Mouse (Mus musculus) cerebellum, adult 9-10 months (tissue): Measurements from ENCODE around the gene St8sia6.

ENCODE experiments used
- DNase-seq: peaks from one replicate; pipeline ENCODE4 v3.0.0; 2022

The St8sia6 gene

DNA sequence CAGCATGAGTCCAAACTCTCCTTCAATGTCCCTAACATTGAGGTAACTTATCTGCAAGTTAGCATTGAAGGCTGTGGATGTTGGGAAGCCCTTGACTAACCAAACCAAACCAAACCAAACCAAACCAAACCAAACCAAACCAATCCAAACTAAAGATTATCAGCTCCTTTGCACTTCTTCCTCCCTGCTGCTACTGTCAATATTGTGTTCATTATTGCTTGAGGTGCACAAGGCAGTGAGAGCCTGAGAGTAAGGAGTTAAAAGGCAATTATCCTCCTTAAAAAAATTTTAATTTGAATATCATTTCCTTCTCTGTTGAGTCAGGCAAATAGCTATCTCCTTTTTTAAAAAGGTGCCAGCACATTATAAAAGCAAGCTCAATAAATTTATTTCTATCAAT, 190.8 kb downstream of the St8sia6 start:
- DNase-seq, result no peak
